Mouse (Mus musculus): ENCODE data around the gene Mtmr3.

DNA sequence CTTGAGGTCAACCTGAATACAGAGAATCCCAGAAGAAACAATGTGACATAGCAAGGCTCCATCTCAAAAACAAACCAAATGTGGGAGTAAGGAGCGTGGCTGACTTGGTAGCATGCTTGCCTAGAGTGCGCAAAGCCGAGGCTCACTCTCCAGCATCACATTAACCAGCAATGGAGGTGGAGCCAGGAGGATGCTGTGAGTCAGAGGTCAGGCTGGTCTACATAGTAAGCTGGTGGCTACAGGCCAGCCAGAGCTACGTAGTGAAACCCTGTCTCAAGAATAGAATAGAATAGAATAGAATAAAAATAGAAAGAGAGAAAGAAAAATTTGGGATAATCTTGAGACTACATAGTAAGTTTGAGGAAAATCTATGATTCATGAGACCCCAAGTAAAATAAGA lies 27.2 kb upstream of the Mtmr3 start:
- TF ChIP-seq CTCF (IDR thresholded peaks at IDR 0.05) (no peak), EP300 (IDR thresholded peaks at IDR 0.05) (no peak)
